Mouse (Mus musculus) mouse trophoblast stem cell (cell line): ENCODE data around the gene Ccdc182.

Source experiments
- in situ Hi-C, 2 experiments: fragments of 300-500 bp; cut with MseI, MboI; formaldehyde crosslinking; loops; 2 replicates in 1 of 2; 3 replicates in 1 of 2; pipeline ENCODE4 v1.15.1; 2025

Gene Ccdc182

DNA sequence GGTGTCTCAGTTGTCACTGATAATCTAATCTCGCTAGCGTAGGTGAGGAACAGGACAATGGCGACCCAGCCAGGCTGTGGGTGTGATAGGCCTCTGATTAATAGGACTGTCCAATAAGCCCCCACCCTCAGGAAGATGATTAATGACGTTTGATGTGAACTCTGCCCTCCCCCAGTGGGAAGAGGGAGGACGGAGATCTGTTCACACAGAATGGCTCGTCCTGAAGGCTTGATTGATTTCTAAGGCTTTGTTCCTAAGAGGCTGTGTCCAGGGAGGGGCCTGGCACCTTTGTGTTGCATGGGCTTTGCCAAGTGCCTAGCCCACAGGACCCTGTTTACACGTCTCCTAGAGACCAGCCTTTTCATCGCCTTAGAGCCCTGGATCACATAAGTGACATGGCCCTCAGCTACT is 13.4 kb upstream of the Ccdc182 start:
- in situ Hi-C loops: no loop called here

DNA sequence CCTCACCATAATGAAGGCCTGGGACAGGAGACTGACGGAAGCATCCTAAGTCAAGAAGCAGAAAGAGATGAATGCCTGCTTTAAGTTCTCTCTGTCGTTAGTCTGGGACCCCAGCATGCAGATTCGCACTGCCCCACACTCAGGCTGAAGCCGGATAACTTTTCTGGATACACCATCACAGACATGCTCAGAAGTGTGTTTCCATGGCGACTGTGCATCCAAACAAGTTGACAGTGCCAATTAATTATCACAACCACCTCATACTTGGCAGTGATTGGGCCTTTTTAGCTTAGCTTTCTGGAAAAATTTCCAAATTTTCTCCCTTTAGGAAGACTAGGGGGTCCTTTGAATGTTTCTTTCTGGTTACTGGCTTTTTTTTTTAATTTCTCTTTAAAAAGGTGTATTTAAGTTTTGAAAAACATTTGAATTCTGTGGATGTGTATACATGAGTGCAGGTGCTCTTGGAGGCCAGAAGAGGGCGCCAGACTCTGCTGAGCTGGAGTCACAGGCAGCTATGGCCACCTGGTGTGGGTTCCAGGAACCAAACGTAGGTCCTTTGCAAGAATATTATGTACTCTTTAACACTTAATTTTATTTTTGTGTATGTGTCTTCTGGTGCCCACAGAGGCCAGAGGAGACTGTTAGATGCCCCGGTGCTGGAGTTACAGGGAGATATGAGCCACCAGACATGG is 12.3 kb upstream of the Ccdc182 start:
- in situ Hi-C loops: no loop called here

DNA sequence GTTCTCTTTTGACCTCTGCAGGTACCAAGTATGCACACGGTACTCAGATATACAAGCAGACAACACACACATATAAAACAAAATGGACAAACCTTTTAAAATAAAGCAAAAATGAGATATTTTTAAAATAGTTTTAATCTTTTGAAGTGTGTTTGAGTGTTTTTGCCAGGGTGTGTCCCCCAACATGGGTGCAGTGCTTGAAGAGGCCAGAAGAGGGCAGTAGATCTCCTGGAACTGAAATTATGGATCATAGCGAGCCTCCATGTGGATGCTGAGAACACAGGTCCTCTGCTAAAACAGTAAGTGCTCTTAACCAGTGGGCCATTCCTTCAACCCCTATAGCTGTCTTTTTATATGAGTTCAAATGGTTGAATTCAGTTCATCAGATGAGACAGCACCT is 11.3 kb upstream of the Ccdc182 start:
- in situ Hi-C loops: no loop called here

DNA sequence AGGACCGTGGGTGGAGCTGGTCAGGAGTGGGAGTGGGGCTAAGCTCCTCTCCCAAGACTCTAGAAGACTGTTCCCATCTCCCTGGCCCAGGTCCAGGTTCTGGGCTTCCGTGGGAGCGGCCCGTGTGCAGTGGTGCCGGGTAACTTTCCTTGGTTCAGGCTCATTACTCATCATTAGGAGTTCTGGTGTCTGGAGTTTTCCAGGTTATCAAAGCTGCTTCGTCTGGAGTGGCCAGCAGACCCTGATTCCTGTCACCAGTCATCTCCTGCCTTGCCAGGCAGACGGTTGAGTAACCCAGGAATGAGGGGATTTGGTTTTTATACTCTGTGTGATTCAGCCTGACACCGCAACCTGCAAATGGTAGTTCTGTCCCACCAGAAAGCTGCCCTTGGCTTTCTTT is 7.8 kb upstream of the Ccdc182 start:
- in situ Hi-C loops: no loop called here

DNA sequence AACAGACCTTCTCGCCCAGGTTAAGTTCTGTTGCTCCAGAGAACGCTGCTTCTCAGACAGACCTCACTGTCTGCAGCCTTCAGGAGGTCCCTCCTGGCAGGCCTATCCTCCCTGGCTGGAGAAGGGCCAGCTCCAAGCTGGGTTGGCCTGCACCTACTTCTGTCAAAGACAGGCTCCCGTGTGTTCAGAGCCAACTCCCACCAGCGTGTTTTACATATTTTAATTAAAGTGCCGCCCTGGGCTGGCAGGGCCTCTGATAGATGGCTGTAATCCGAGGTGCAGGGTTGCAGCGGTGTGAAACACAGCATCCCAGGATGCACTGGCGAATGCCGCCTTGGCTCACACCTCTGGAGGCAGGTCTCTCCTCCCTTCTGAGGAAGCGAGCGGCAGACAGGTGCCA is 5.5 kb upstream of the Ccdc182 start:
- in situ Hi-C loops: no loop called here

DNA sequence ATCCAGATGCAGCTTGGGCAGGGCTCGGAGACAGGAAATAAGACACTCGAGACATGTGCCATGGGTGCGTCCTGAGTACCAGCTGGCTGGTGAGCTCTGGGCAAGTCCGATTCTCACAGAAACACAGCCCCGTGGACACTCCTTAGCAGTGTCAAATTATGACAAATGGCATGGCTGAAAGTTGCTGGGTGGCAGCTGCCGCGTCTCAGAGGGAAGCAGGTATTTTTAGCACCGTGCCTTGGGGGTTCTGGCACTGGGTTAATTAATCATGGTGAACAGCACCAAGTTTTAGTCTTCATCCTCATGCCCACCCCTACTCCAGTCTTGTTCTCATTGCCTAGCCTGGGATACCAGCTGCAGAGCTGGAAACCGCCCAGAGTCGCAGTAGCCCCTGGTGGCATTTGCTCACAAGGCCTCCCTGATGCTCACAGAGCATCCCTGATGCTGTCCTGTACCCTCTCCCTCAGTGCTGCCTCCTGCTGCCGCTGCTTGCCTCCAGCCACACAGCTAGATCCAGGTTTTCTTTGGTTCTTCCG is 5.0 kb upstream of the Ccdc182 start:
- in situ Hi-C loops: no loop called here

DNA sequence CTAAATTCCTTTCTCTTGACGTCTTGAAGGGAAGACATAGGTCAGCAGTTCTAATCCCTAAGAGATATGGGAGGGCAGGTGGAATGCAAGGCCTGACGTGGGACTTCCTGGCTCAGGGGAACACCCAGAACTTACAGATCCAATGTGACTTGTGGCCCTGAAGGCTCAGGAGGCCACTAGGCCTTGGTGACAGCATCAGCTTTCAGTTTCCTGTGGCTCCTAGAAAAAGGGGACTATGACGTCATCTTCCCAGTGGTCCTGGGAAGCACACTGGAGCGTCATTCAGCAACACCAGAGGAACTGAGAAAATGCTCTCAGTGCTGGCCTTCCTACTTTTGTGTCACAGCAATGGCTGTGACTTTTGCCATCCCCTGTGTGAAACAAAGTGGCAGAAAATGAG is 2.6 kb upstream of the Ccdc182 start:
- in situ Hi-C loops: loop anchor here in 1 of 2 experiments (10.0 kb wide), 1 partner anchor 534 kb away; no protein-coding TSS in a partner anchor

DNA sequence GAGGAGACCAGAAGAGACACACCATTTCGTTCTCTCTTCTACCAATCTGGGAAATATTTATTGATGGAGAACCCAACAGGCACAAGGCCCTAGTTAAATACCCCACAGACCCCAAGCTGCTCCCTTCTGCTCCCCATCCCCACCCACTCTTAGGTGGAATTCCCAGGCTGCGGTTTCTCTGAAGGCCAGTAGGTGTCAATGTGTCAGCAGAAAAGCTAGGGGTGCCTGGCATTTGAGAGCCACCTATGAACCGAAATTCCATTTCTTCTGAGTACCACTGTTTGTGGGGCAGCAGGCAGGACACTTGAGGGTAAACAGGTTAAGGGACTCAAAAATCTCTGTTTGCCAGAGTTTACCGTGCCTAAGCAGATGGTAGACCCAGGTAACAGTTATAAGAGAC is 2.2 kb upstream of the Ccdc182 start:
- in situ Hi-C loops: loop anchor here in 1 of 2 experiments (10.0 kb wide), 1 partner anchor 533 kb away; no protein-coding TSS in a partner anchor

DNA sequence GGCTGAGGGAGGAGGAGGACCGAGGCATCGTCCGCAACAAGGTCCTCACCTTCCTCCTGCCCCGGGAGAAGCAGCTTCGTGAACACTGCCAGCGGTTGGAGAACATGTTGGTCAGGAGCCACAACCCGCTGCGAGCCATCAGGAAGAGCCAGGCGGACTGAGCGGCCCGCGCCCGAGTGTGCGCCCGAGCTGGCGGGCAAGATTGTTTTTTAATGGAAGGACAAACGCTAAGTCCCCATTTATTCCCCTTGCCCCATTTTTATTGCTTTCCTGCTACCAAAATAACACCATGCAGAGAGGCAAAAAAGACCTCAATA is 494 bp downstream of the Ccdc182 start:
- in situ Hi-C loops: loop anchor here in 1 of 2 experiments (10.0 kb wide), 1 partner anchor 530 kb away; no protein-coding TSS in a partner anchor

DNA sequence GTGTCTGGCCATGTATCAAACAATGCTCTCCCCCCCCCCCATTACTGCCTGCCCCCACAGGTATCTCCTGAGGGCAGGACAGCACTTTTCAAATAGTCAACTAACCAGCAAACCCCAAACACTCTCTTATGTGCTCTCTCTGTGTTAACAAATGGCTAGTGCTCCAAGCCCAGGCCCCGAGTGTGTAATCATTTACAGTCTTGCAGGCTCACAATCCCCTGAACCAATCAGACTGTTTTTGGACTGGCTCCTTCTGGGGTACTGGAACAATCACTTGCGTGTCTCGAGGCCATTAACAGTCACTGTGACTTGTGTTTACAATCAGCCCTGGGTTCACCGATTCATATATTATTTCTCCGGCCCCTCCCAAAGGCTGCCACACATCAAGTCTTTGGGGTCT is 1.4 kb downstream of the Ccdc182 start:
- in situ Hi-C loops: loop anchor here in 1 of 2 experiments (10.0 kb wide), 1 partner anchor 530 kb away; no protein-coding TSS in a partner anchor

DNA sequence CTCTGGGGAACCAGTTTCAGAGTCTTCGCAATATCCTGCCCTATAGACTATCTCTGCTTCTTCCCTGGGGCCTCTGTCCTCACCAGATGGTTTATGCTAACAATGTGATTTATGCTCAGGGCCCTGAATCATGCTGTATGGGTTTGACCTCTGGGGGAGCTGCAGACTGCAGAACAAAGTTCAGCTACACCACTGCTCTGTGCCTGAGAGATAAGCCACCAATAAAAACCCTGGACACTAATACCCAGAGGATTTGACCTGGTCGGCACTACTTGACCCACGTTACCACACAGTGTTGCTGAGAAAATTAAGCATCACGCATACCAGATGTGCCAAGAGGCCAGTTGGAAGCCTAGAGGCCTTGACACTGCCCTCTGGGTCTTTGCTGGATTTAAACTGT is 3.7 kb downstream of the Ccdc182 start:
- in situ Hi-C loops: loop anchor here in 1 of 2 experiments (10.0 kb wide), 1 partner anchor 527 kb away; no protein-coding TSS in a partner anchor

DNA sequence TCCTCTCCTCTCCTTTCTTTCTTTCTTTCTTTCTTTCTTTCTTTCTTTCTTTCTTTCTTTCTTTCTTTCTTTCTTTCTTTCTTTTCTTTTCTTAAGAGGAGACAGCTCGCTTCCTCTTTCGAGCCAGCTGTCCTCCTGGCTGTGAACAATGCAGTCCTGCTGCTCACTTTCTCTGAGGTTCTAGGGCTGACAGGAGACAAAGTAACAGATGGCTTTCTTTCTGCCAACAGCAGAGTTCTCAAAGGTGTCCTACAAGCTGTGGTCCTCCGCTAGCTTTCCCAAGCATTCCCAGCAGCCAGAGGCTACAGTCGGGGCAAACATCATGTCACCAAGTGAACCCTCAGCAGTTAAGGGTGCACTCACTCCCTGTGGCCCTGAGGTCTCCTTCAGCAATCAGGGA is 5.5 kb downstream of the Ccdc182 start:
- in situ Hi-C loops: loop anchor here in 1 of 2 experiments (10.0 kb wide), 1 partner anchor 525 kb away; no protein-coding TSS in a partner anchor

DNA sequence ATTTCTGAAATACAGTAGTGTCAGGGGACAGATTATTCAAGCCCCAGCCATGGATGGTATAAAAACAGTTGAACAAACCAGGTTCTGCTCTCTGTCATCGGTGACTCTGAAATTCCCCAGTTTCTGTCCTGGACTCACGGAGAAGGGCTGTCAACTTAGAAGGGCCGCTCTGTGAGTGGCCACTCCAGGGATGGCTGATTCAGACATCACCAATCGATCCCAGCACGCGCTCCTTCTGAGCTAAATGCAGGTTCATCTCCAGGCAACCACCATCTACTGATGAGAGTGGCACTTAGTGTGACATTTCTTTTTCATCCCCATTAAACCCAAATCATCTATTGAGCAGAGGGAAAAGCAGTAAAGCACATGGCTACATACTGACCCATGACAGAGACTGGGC is 7.8 kb downstream of the Ccdc182 start:
- in situ Hi-C loops: no loop called here

DNA sequence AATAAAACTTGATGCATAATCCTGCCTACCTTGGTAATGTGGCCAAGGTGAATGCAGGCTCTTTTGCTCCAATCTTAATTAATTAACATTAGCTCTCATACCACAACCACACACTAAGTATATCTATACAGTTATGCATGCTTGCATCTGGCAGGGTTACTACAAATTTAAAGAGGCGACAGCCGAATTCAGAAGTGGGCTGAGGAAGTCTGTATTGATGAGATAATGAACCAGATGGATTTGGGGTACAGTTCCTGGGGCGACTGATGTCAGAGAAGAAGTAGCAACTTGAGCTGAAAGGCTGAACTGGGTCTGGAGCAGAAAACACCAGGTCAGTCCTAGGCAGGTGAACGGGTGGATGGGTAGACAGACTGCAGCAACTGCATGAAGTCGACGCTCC is 11.9 kb downstream of the Ccdc182 start:
- in situ Hi-C loops: no loop called here

DNA sequence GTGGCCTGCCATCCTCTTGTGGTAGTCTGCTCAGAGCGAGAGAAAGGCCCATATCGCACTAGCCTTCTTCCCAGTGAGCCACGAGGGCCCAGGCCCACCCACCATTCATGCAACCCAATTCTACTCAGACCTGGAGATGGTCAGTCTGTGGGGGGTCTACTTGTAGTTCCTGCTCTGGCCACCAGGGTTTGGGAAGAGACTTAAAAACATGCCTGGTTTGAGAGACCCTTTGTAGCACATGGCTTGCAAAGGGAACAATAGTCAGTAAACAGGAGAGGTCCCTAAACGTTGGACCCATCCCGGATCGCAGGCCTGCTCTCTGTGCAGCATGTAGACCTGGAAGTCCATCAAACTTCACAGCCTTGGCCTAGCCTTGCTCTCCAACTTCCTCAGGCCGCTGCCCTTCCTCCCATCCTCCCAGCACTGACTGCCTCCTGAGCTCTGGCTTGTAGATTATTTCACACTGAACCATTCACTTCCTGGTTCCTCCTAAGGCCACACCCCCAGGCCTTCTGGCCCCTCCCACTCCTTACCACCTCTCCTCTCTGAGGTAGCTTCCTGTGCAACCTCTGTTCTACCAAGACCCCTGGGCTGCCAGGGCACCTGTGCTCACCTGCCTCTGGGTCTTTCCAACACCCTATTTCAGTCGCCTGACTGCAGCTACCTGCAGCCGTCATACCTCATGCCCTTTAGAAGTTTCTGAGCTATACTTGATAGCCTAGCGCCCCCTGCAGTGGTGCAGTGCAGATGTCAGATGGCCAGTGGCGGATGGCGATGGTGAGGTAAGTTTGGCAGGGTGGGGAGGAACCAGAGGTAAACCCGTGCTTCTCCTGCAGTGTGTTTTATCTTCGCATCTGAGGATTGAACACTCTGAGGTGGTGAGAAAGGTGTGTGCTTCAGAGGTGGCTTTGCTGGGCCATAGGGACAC is 14.0 kb downstream of the Ccdc182 start:
- in situ Hi-C loops: no loop called here

DNA sequence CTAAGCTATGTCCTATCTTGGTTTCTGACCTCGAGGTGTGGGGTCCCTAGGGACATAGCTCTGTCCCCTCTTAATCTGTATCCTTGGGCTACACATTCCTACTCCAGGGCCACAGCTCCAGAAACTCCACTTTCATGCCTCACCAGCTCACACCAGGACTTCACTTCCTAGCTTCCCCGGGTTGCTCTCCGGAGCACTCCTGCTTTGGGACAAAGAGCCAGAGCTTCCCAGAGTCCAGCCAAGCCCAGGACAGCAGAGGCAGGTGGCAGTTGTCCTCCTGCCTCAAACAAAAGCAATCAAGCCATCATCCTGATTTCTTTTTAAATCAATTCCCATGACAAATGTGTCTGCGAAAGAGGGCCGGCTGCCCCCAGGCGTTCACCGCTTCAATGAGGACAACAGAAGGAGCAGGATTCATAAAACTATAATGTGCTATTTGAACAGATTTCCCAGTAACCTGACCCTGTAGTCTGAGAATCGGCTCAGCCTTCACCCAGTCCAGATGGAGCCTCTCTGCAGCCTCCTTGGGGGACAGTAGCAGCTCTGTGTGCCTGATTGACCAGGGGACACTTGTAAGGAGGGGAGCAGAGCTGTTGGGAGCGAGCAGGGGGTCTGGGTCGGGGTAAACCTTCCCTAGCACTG is 15.3 kb downstream of the Ccdc182 start:
- in situ Hi-C loops: no loop called here

DNA sequence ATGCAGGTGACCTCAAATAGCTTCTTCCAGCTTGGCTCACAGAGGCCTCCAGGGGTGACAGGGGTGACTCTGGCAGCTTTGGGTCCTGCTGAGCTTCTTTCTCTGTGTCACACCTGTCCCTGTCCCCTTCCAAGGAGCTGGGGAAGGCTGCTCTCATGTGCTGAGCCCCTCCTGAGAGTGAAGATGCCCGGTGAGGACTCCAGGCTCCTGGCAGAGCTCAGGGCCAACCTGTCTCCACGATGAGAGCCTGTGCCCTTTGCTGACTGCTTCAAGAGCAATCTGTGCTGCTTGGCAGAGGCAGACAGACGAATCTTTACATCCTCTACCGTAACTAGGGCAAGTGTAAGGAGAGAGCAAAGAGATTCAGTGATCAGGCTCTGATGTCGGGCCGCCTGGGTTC is 16.9 kb downstream of the Ccdc182 start:
- in situ Hi-C loops: no loop called here

DNA sequence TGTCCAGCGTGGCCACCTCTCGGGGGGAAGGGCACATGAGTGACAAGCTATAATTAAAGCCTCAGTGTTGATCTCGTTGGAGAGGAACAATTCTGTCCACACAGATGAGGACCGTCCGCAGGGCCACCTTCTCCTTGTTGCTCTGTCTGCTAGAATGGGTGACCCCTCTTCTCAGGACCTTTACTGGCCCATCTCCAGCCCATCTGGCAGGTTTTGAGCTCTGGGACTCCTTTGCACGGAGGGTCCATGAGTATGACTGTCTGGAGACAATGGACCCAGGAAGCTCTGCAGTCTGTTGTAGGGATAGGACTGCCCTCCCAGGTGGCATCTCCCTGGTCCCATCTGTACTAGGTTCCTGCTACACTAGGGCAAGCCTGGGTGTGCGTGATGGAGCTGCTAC is 17.7 kb downstream of the Ccdc182 start:
- in situ Hi-C loops: no loop called here

DNA sequence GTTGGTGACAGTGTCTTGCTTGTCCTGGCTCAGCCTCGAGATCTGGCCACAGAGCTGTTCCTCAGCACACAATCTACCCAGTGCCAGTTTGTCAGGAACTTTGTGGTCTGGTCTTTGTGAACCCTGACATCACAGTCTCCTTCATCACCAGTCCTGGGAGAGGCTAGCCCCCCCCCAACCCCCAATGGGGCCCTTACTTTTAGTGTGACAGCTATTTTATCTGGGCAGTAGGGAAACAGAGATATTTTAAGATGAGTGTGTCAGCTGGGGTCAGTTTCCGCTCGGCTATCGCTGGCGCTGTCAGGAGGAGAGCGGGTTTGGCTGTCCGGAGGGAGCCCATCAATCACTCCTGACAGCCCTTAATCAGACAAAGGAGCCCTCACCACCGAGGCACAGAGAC is 19.7 kb downstream of the Ccdc182 start:
- in situ Hi-C loops: no loop called here

DNA sequence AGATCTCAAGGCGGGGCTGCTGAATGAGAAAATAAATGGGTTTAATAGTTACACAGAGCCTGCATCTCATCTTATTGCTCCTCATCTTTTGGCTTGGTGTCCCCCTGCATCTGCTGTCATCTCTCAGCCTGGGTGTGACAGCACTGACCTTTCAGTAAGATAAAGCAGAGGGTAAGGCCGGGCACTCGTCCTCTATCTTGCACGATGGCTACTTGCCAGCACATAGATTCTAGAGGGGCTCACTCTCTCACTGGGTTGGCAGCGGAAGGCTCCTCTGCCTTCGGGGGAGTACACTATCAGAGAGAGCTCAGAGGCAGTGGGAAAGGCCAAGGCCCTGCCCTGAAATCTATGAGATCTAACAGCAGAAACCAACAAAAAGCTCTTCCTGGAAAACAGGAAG is 20.6 kb downstream of the Ccdc182 start:
- in situ Hi-C loops: no loop called here

DNA sequence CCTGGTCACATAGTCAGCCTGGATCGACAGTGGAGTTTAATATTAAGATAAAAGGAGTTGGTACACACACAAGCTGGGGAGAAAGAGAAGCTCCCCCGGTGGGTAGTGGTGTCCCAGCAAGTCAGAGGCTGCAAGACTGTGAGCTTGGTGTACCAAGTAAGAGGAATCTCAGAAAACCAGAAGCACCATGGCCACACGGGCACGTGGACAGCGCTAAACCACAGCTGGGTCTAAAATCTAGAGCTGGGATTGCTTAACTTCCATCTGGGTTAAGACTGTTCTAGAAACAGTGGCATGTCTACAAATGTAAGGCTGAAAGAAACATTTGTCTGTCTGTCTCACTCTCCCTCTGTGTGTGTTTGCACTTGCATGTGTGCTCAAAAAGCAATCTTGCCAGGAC is 21.5 kb downstream of the Ccdc182 start:
- in situ Hi-C loops: no loop called here

DNA sequence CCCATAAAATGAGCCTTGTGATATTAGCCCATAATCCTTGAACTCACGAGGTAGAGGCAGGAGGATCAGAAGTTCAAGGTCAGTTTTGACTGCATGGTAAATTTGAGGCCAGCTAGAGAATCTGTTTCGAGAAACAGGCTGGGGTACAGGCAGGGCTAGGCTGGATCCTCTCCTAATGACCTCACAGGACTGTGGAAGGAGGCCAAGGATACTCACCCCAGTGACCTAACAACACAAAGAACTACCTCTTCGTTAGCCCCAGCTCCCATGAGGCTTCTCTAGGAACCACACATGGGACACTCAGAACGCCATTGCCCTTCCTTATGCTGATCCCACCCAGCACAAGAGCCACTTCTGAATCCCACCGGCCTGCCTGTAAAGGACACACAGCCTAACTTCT is 25.0 kb downstream of the Ccdc182 start:
- in situ Hi-C loops: no loop called here
